Mouse (Mus musculus): ENCODE results near the gene Tmem151a.

Gene Tmem151a

DNA sequence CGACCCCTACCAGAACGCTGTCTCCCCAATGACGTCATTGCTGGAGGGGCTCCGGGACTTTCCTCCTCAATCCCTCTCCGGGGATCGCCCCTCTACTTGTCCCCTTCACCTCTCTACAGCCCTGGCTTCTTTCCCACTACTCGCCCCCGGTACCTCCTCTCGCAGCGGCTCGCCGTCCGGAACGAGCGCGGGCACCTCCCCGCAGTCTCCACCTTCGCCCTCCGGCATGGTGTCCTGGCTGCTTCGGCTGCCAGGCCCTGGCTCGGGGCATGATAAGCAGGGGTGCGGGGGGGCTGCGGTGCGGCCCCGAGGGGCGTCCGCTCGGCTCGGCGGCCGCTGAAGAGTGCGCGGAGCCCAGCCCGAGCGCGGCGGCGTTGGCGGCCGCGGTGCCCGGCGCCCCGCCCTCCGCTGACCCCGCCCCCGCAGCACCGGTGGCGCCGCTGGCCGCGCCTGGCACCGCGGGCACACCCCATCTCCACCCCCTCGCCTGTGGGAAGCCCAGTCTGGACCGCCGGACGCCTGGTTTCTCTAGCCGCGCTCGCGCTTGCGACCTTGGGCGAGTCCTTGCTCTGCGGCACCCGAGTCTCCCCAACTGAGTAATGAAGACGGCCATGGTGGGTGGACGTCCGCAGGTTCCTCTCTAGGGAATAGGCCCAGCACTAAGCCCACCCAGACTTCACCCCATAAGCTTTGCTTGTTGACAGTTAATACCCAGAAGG is at the start of gene Tmem151a:
Gene Tmem151a, minus strand, starts transcription at position 387 of the 719 bp plus-strand sequence.
- DNase-seq: peak; percentile 67

- no peak for DNase-seq
Observed at GRCm38 (mm10) chr19:5131237-5131636, 45.9 kb upstream of the Tmem151a start.

- DNase-seq: no peak
Observed at GRCm38 (mm10) chr19:5129770-5130169, 44.4 kb upstream of the Tmem151a start.

GRCm38 (mm10) chr19:5124055-5124614 is 38.8 kb upstream of the Tmem151a start:
- no peak for DNase-seq

GRCm38 (mm10) chr19:5123241-5123640 is 37.9 kb upstream of the Tmem151a start:
- no peak for DNase-seq

- no peak for DNase-seq
Observed at GRCm38 (mm10) chr19:5122492-5122891, 37.2 kb upstream of the Tmem151a start.

DNA sequence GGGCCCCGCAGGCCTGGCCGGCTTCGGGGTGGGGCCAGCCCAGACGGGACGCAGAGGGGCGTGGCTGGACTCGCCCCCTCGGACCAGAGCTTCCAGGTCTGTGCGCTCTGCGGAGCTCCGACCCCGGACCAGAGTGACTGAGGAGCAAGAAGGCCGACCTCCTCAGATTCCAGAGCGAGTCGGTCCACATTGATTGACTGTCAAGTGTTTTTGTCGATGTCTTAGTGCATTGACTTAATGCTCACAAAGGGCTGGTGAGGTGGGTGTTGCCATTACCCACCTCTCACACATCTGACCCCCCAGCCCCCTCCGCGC is 33.0 kb upstream of the Tmem151a start, which contains the start of gene Klc2:
Gene Klc2, minus strand, starts transcription at position 177 of the 315 bp plus-strand sequence.
- DNase-seq: no peak

GRCm38 (mm10) chr19:5117494-5118383 is 32.4 kb upstream of the Tmem151a start:
- DNase-seq: peak; percentile 91

GRCm38 (mm10) chr19:5113783-5114182 is 28.5 kb upstream of the Tmem151a start:
- DNase-seq: no peak

GRCm38 (mm10) chr19:5109659-5110453 is 24.5 kb upstream of the Tmem151a start:
- DNase-seq: no peak

DNA sequence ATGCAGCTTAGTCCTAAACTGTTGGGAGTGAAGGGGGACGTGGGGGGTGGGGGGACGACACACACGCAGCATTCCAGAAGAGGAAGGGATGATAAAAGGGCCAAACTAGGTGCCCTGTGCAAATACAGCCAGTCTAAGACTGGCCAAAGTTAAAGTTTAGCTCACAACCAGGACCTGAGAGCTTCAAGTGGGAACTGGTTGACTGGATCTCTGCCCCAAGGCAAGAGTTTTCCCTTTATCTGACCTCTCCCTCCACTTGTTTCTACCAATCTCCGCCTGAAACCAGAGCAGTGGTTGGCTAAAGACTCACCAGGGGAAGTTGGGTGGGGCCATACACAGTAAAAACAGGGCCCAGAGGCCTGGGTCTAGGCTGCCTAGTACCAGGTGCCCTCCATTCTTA is 23.4 kb upstream of the Tmem151a start:
- DNase-seq: peak; percentile 51

- DNase-seq: peak; percentile 63
Observed at GRCm38 (mm10) chr19:5108271-5108575, 22.9 kb upstream of the Tmem151a start.

DNA sequence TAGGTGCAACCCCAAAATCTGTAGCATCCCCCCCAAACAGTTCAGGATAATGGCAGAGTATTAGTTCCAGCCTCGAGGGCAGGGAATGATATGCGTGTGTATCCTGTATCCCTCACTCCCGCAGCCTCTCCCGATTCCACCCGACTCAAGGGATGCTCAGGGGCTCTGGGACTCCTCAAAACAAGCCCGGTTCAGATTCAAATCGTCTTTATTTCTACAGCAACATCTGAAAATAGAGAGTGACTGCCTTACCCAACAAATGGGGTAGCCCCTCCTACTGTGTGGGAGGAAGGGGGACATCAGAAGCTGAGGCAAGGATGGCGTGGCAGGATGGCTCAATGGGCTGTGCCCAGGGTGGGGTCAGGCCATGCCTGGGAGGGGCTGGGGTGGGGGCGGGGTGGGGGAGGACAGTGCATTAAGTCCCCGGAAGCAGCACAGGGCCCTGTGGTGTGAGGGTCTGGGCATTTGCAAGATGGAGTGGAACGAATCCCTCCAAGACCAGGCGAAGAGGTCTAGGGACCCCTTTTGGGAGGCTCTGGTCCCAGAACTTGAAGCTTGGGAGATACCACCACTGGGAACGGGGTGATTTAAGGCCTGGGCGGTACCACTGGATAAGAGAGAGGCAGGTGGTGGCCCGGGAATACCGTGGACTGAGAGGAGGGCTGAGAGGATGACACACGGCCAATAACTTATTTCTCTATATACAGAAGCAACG is 22.4 kb upstream of the Tmem151a start:
- DNase-seq: no peak

- DNase-seq: peak; percentile 98
Observed at GRCm38 (mm10) chr19:5106731-5107191, 21.4 kb upstream of the Tmem151a start, which contains the start of gene Rab1b. TSS of gene Rab1b (minus strand) at chr19:5107072.

DNA sequence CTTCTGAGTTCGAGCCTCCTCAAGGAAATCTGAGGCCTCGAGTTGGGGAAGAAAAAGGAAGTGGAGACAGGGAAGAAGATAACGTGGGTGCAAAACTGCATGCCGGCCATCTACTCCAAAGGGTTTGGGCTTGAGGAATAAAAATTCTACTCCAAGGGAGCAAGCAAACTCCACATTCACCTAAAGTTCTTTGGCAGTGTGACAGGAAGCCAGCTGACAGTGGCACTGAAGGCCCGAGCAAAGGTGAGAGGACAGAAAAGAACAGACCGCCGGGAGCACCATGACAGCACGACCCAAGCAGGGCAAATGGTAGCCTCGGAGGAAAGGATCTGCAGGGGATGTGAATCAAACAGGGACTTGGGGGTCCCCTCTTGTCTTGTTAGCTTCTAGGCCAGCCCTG is 20.7 kb upstream of the Tmem151a start:
- DNase-seq: peak; percentile 60

- DNase-seq: peak; percentile 62
Observed at GRCm38 (mm10) chr19:5098363-5099143, 13.2 kb upstream of the Tmem151a start, which contains the start of gene Cnih2. TSS of gene Cnih2 (minus strand) at chr19:5098521.

GRCm38 (mm10) chr19:5097521-5098362 is 12.4 kb upstream of the Tmem151a start:
- no peak for DNase-seq

DNA sequence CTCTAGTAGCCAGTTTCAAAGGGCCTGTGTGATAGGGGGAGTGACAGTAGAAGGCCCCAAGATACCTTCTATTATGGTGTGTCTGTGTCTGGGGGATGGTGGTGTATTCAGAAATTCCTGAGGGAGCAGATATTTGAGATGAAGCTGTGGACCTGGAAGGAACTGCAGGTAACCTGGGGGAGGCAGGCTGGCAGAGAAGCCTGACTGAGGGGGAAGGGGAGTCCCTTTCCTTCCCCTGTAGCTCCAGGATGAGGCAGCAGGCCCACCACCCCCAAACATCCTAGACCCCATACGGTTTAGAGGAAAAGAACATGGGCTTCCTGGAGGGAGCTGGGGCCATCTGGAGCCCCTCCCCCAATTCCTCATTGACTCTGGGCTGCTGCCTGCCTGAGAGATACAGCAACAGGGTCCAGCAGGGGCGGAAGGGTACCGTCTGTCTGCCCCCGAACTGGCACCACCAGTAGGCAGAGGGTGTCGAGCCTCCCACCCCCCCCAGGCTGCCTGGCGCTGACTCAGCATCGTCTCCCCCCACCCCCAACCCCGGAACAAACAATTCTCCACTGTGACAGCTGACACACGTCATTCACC is 10.7 kb upstream of the Tmem151a start:
- no peak for DNase-seq

- no peak for DNase-seq
Observed at GRCm38 (mm10) chr19:5094746-5095417, 9.6 kb upstream of the Tmem151a start.
